Mouse (Mus musculus) T-helper 1 cell (primary cell): ENCODE measurements at regions not wholly inside any gene's neighbourhood (a gene's known extent, or its start where the extent isn't known, plus 50 kb on each side); places are given as distances from the start of the nearest gene placed in this dataset.

Experiments
- in situ Hi-C: fragments of 300-600 bp; cut with MboI, MseI; formaldehyde crosslinking; loops from one replicate; pipeline ENCODE4 v1.15.1; 2025; ENCODE audit warnings: high pct_unique_total_duplicates

DNA sequence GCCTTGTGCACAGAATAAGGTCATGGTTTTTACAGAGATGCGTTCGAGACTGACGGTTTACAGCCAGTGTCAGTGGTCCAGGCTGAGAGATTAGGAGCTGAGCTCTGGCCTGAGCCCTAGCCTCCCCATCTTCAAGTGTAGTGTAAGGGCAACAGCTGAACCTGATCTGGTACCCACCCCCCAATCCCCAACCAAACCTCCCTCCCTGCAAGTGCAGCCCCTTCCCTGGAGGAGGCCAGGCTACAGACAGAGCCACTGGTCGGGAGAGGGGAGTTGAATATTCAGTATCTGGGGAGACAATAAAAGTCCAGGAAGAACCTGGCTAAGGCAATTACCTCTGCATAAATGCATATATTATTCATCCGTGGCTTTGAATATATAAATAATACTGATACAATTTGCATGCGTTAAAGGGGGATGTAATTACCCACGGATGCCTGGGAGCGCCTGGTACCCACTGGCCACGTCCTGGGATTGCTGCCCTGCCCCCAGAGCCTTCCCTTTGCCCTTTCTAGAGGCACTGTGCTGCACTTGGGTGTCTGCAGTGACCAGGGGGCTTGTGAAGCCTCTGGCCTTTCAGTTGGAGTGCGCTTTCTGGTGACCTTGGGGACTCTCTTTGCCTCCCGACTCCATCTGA is 95.5 kb upstream of the Mvb12b start:
- in situ Hi-C loops = no loop called here

GRCm38 (mm10) chr2:33981936-33982335 is 94.2 kb upstream of the Mvb12b start:
- in situ Hi-C loops = no loop called here

GRCm38 (mm10) chr2:33981321-33981720 is 93.6 kb upstream of the Mvb12b start:
- in situ Hi-C loops = no loop called here

- in situ Hi-C loops = no loop called here
Measured at GRCm38 (mm10) chr2:33980884-33981283, 93.1 kb upstream of the Mvb12b start.

DNA sequence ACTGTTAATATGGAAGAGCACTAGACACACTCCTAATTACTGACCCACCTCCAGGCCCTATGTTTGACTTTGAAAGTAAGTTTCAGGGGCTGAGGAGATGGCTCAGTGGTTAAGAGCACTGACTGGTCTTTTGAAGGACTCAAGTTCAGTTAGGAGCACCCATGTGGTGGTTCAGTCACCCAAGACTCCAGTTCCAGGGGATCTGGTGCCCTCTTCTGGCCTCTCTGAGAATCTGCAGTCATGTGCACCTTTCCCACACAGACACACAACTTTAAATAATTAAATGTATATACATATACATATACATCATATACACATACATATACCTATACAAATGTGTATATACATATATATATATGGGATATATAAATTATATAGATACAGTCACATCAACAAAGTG is 91.5 kb upstream of the Mvb12b start:
- in situ Hi-C loops = loop anchor here (5.0 kb wide), 2 partner anchors 232 to 653 kb away; no protein-coding TSS in a partner anchor

DNA sequence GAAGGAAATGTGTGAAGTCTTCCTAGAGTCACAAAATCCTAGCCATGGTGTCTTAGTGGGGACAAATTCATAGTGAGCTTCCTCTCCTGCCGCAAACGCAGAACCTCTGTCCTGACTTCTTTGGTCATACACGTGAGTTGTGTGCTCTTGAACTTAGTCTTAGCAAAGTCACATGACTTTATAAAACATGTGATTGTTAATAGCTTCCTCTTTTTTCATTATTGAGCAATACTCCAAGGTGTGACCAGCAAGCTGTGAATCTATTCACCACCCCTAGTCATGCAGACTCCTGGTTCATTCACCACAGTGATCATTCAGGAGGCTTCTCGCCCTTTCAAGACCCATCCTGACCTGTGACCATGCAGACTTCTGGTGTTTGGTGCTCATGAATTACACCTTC is 90.8 kb upstream of the Mvb12b start:
- in situ Hi-C loops = loop anchor here (5.0 kb wide), 2 partner anchors 231 to 654 kb away; no protein-coding TSS in a partner anchor

- in situ Hi-C loops = loop anchor here (5.0 kb wide), 2 partner anchors 230 to 655 kb away; no protein-coding TSS in a partner anchor
Measured at GRCm38 (mm10) chr2:33977576-33978352, 90.0 kb upstream of the Mvb12b start.

DNA sequence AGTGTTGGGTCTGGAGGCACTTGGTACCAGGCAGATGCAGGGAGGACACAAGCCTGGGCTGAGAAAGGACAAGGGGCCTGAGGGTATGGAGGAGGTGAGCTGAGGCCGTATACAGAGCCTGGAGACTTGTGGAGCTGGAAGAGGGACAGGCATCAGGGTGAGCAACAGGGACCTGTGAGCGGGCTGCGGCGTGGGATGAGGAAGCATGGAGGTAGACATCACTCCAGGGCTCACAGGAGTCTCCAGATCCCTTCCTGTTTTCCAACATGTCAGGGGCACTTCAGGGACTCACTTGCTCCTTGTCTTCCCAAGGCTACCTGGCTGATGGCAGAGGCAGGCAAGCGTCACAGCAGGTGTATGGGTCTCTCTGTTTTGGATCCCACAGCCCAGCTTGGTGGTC is 89.4 kb upstream of the Mvb12b start:
- in situ Hi-C loops = loop anchor here (5.0 kb wide), 2 partner anchors 230 to 655 kb away; no protein-coding TSS in a partner anchor

GRCm38 (mm10) chr2:33976183-33976582 is 88.4 kb upstream of the Mvb12b start:
- in situ Hi-C loops = loop anchor here (5.0 kb wide), 2 partner anchors 229 to 656 kb away; no protein-coding TSS in a partner anchor

DNA sequence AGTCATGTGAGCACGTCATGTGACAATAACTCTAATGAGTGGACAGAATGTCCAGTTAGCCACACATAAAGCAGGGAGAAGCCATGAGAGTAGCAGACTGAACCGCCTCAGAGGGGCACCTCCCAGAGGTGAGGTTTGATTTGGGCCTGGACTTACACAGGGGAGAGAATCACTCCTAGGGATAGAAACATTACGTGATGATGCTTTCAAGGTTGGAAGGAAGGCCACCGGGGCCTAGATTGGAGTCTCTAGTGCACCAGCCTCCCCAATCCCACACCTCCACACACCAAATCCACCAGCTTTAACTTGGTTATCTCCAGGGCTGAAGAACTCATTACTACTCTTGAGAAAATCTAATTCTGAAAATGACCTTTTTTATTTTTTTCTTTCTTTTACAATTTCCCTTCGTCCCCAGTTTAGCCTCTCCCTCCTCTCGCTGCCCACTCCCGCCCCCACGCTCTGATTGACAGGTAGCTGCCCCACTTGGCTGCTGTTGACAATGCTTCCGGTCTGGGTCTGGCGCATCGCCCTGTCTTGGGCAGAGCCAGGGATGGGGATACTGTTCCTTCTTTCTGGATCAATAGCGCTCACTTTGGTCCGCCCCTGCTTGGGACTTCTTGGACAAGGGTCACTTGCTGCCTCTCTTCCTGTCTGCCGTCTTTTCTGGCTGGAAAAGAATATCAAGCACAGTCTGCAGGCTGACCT is 87.8 kb upstream of the Mvb12b start:
- in situ Hi-C loops = loop anchor here (5.0 kb wide), 2 partner anchors 228 to 657 kb away; no protein-coding TSS in a partner anchor

DNA sequence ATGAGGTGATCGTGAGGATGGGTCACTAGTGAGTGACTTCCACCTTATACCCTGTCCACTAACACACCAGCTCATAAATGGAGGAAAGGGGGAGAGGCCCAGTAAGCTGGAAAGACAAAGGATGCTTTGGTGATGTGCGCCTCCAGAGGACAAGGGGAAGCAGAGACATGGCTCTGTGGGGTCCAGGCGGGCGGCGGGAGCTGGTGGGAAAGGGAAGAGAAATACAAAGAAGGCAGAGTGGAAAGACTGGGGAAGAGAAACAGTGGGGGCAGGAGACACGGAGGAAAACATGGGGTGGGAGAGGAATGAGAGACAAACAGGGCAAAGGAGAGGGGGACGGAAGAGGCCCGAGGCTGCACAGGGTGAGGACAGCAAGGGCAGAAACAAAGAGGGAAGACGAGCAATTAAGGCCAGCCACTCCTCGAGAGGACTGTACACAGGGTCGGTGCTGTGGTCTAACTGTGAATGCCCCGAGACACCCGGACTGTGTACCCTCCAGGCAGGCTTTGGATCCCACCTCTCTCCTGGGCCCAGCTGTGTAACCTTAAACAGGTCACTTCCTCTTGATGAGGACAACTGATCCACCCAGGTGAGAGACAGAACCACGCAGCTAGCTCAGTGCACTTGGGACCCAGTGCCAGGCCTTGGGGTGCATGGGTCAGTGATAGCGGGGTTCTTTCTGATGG is 87.1 kb upstream of the Mvb12b start:
- in situ Hi-C loops = loop anchor here (5.0 kb wide), 2 partner anchors 228 to 657 kb away; no protein-coding TSS in a partner anchor

- in situ Hi-C loops = no loop called here
Measured at GRCm38 (mm10) chr2:33974031-33974430, 86.3 kb upstream of the Mvb12b start.

- in situ Hi-C loops = no loop called here
Measured at GRCm38 (mm10) chr2:33973213-33973834, 85.6 kb upstream of the Mvb12b start.

- in situ Hi-C loops = no loop called here
Measured at GRCm38 (mm10) chr2:33966984-33967421, 79.3 kb upstream of the Mvb12b start.

GRCm38 (mm10) chr2:33966389-33966983 is 78.7 kb upstream of the Mvb12b start:
- in situ Hi-C loops = no loop called here

- in situ Hi-C loops = no loop called here
Measured at GRCm38 (mm10) chr2:33964096-33964495, 76.3 kb upstream of the Mvb12b start.

DNA sequence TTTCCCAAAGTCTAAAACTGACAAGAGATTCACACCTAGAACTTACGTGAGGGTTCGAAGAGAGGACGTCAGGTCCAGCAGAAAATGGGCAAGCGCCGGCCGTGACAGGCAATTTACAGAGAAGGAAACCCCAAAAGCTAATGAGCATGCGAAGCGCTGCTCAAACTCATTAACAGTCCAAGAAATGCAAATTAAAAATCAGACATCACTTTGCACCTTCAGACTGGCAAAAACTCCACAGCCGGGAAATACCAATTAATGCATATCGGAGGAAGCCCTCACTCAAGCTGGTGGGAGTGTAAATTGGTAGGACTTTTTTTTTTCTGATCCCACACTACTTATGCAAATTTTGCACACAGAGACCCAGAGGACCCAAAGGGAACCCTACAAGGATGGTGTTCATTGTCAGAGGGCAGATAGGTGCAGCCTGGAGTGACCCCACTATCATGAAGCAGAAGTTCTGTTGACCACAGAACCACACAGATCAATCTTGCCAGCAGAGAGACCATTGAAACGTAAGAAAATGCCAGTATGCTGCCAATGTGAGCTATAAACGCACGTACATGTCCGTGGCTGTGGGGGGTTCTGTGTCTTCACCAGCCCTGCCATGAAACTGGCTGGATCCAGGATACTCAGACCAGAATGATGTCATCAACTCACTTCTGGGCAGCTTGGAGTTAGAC is 74.8 kb upstream of the Mvb12b start:
- in situ Hi-C loops = no loop called here

- in situ Hi-C loops = no loop called here
Measured at GRCm38 (mm10) chr2:33961566-33961965, 73.8 kb upstream of the Mvb12b start.

- in situ Hi-C loops = no loop called here
Measured at GRCm38 (mm10) chr2:33957754-33958153, 70.0 kb upstream of the Mvb12b start.

DNA sequence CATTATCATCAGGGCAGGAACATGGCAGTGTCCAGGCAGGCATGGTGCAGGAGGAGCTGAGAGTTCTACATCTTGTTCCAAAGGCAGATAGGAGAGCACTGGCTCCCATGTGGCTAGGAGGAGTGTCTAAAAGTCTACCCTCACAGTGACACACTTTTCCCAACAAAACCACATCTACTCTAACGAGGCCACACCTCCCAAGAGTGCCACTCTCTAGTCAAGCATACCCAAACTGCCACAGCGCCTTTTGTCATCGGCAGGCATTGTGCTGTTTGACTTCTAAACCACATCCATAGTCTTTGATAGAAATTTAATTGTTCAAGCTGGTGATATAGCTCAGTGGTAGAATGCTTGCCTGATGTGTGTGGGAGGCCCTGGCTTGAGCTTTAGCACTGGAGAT is 56.6 kb upstream of the Mvb12b start:
- in situ Hi-C loops = no loop called here
